Mouse (Mus musculus) heart, postnatal 0 days (tissue): Measurements from ENCODE around the gene Jpt1. TPM values are rescaled to one million over a fixed set of nuclear protein-coding genes. Genes with fewer than 3 reads are reported as not detected.

Source experiments
- ATAC-seq: fragments of 200-750 bp; cut with Nextera tagmentation; 2 replicates; pipeline ENCODE4 v1.8.0; 2017; ENCODE audit warnings: low read depth, moderate number of reproducible peaks, moderate library complexity; ENCODE audit not compliant: insufficient read depth
- DNase-seq: peaks from one replicate; pipeline ENCODE4 v3.0.0-alpha.2; 2016; ENCODE audit warnings: low spot score
- H3K27ac ChIP-seq: fragments of 300-500 bp; sonication (generic); 2 replicates; pipeline ENCODE4 v1.5.1; 2014; ENCODE audit warnings: low read depth, mild to moderate bottlenecking
- H3K27me3 ChIP-seq: fragments of 300-500 bp; sonication (generic); 2 replicates; pipeline ENCODE4 v1.6.1; 2014; ENCODE audit warnings: low read length, mixed read lengths; ENCODE audit not compliant: control insufficient read depth, insufficient read depth
- H3K36me3 ChIP-seq: fragments of 300-500 bp; sonication (generic); replicated peaks from 2 replicates; pipeline ENCODE4 v1.6.1; 2014; ENCODE audit warnings: low read length, mixed read lengths; ENCODE audit not compliant: control insufficient read depth, insufficient read depth
- H3K4me1 ChIP-seq: fragments of 300-500 bp; sonication (generic); 2 replicates; pipeline ENCODE4 v1.6.1; 2014; ENCODE audit warnings: antibody characterized with exemption; ENCODE audit not compliant: control insufficient read depth, insufficient read depth
- H3K4me2 ChIP-seq: fragments of 300-500 bp; sonication (generic); 2 replicates; pipeline ENCODE4 v1.6.1; 2014; ENCODE audit warnings: low read depth, mild to moderate bottlenecking, low read length, moderate library complexity
- H3K4me3 ChIP-seq: fragments of 300-500 bp; sonication (generic); 2 replicates; pipeline ENCODE4 v1.5.1; 2014; ENCODE audit warnings: low read depth, low read length
- H3K9ac ChIP-seq: fragments of 300-500 bp; sonication (generic); replicated peaks from 2 replicates; pipeline ENCODE4 v1.6.1; 2014; ENCODE audit warnings: low read depth, low read length, mixed read lengths
- H3K9me3 ChIP-seq: fragments of 300-500 bp; sonication (generic); replicated peaks from 2 replicates; pipeline ENCODE4 v1.6.1; 2016; ENCODE audit warnings: low read length; ENCODE audit not compliant: control insufficient read depth
- CTCF ChIP-seq: IDR thresholded peaks from 2 replicates; pipeline ENCODE4 v1.5.1; 2016; ENCODE audit warnings: antibody characterized with exemption, control low read depth, low read depth
- EP300 ChIP-seq: IDR thresholded peaks from 2 replicates; pipeline ENCODE4 v1.6.1; 2016; ENCODE audit warnings: antibody characterized with exemption, low read depth
- WGBS: fragments of 180-500 bp; shearing (Covaris S2); extraction: QIAGEN DNeasy Blood & Tissue Kit; methylation state at CpG from one replicate; pipeline ENCODE4 v1.1.7; 2014; 5-methylcytosine and 5-hydroxymethylcytosine counted together
- polyA plus RNA-seq: library from polyadenylated mRNA; unstranded; fragments of >200 nt; fragmentation: Nextera tagmentation; extraction: Ambion mirVana; gene quantifications from 2 replicates; pipeline ENCODE4 v1.2.1, GENCODE M21; 2015
- total RNA-seq: library from RNA; depleted of rRNA; stranded (reverse); fragments of >200 nt; gene quantifications from 2 replicates; pipeline ENCODE4 v1.2.3, GENCODE M21; 2014; ENCODE audit warnings: low replicate concordance

The Jpt1 gene
- total and polyA plus RNA-seq, 2 experiments from 2014 or later: 433 to 503 TPM

- Histone ChIP-seq H3K4me3 (no peak overlapping the region), H3K4me2 (no peak overlapping the region), H3K9me3 (no peaks in the 10 kb centered on the region), H3K9ac (no peak overlapping the region), H3K27me3 (no peaks in the 10 kb centered on the region), H3K27ac (no peak overlapping the region), H3K4me1 (peaks cover 24% of the 10 kb centered on the region), H3K36me3 (0 out of 2 replicates have a peak, but pooled peaks cover under 1% of the 10 kb centered on the region)
- DNase-seq (no peak), ATAC-seq (no peak)
- no peak for TF ChIP-seq CTCF
- TF ChIP-seq EP300: no peak
- 64% methylated on average over 5 of the region's 5 CpGs for WGBS
Measured at GRCm38 (mm10) chr11:115516942-115517341, 2.8 kb upstream of the Jpt1 start.

- no peaks in the 10 kb centered on the region for H3K27me3 ChIP-seq
- no peak for DNase-seq
- H3K4me3 ChIP-seq: no peak overlapping the region
- WGBS: 67% methylated on average over 6 of the region's 6 CpGs
- H3K4me2 ChIP-seq: no peak overlapping the region
- no peaks in the 10 kb centered on the region for H3K9me3 ChIP-seq
- H3K4me1 ChIP-seq: peaks cover 28% of the 10 kb centered on the region
- no peak overlapping the region for H3K9ac ChIP-seq
- H3K27ac ChIP-seq: no peak overlapping the region
- TF ChIP-seq EP300 (no peak), CTCF (no peak)
- ATAC-seq: no peak
- H3K36me3 ChIP-seq: no peaks in the 10 kb centered on the region
Measured at GRCm38 (mm10) chr11:115515021-115515420, 834 bp upstream of the Jpt1 start.

- TF ChIP-seq CTCF: no peak
- TF ChIP-seq EP300: peak; percentile 6; the same call in 1 of the 2 replicates
- Histone ChIP-seq H3K4me3 (peak overlapping the region; percentile 90), H3K36me3 (no peaks in the 10 kb centered on the region), H3K27ac (peak overlapping the region; percentile 88), H3K4me1 (peaks cover 24% of the 10 kb centered on the region), H3K4me2 (peak overlapping the region; percentile 86), H3K9ac (peak overlapping the region; percentile 93), H3K9me3 (no peaks in the 10 kb centered on the region), H3K27me3 (no peaks in the 10 kb centered on the region)
- WGBS: under 1% methylated on average over 56 of the region's 57 CpGs
- peak; percentile 36 for DNase-seq
- ATAC-seq: peak; percentile 44
Measured at GRCm38 (mm10) chr11:115513271-115514237, 633 bp downstream of the Jpt1 start.

- ATAC-seq: no peak; the same call in 1 of the 2 replicates
- Histone ChIP-seq H3K9ac (peak overlapping the region; percentile 93), H3K9me3 (no peaks in the 10 kb centered on the region), H3K36me3 (no peaks in the 10 kb centered on the region), H3K4me1 (peaks cover 27% of the 10 kb centered on the region), H3K27ac (peak overlapping the region; percentile 88), H3K4me3 (peak overlapping the region; percentile 90), H3K4me2 (peak overlapping the region; percentile 86), H3K27me3 (no peaks in the 10 kb centered on the region)
- 27% methylated on average over 8 of the region's 8 CpGs for WGBS
- TF ChIP-seq EP300: no peak
- TF ChIP-seq CTCF: no peak
- DNase-seq: peak; percentile 67
Measured at GRCm38 (mm10) chr11:115512407-115513183, 1.6 kb downstream of the Jpt1 start.

- H3K9ac ChIP-seq: peak overlapping the region; percentile 93
- no peaks in the 10 kb centered on the region for H3K9me3 ChIP-seq
- H3K27me3 ChIP-seq: no peaks in the 10 kb centered on the region
- WGBS: 45% methylated on average over 3 of the region's 3 CpGs
- no peak for TF ChIP-seq CTCF
- TF ChIP-seq EP300: no peak
- H3K36me3 ChIP-seq: no peaks in the 10 kb centered on the region
- peak overlapping the region; percentile 90 for H3K4me3 ChIP-seq
- no peak for DNase-seq
- H3K4me2 ChIP-seq: peak overlapping the region; percentile 86
- H3K27ac ChIP-seq: peak overlapping the region; percentile 88
- ATAC-seq: no peak
- H3K4me1 ChIP-seq: peaks cover 27% of the 10 kb centered on the region
Measured at GRCm38 (mm10) chr11:115512004-115512403, 2.2 kb downstream of the Jpt1 start.
